In genomic region chr3:126975409-126975808, GRCm38 (mm10) we compare ENCODE assay signal across 17 mouse cellular contexts.
"Had no signal": no experiment of that assay in that cellular context is flagged by ENCODE, and none has a peak within 500 bp of the region (broad histone marks: within the 10 kb centered on the region; RNA-seq: fewer than 3 reads in every experiment).

No protein-coding gene starts in this region.

- H3K4me2 ChIP-seq: limb, embryonic 12.5 days; liver, embryonic 13.5 days; lung, embryonic 15.5 days; midbrain, embryonic 11.5 days; midbrain, embryonic 15.5 days; neural tube, embryonic 15.5 days had no signal

- H3K27ac ChIP-seq: layer of hippocampus, adult 2 months; limb, embryonic 12.5 days; liver, embryonic 13.5 days; lung, embryonic 15.5 days; macrophage; midbrain, embryonic 15.5 days; neural tube, embryonic 15.5 days had no signal

- DNase-seq: kidney, adult 8-10 months; liver; liver, embryonic 13.5 days; liver, postnatal 0 days; lung, postnatal 14 days; right cerebral cortex, adult 18-20 months; right cerebral cortex, postnatal 25 days; thymus, postnatal 36 days had no signal

- H3K9me3 ChIP-seq: limb, embryonic 12.5 days; liver, embryonic 13.5 days; lung, embryonic 15.5 days; midbrain, embryonic 15.5 days; neural tube, embryonic 15.5 days had no signal

- H3K9ac ChIP-seq: limb, embryonic 12.5 days; liver, embryonic 13.5 days; liver, postnatal 0 days; lung, embryonic 15.5 days; midbrain, embryonic 15.5 days; neural tube, embryonic 15.5 days had no signal

- H3K4me1 ChIP-seq: limb, embryonic 12.5 days; liver, embryonic 13.5 days; lung, embryonic 15.5 days; megakaryocyte, embryonic 14.5 days; midbrain, embryonic 15.5 days had no signal

- H3K27me3 ChIP-seq: limb, embryonic 12.5 days; liver, embryonic 13.5 days; lung, embryonic 15.5 days; megakaryocyte, embryonic 14.5 days; midbrain, embryonic 15.5 days; neural tube, embryonic 15.5 days had no signal

- H3K4me3 ChIP-seq: layer of hippocampus, adult 2 months; limb, embryonic 12.5 days; liver, embryonic 13.5 days; lung, embryonic 15.5 days; megakaryocyte, embryonic 14.5 days; midbrain, embryonic 15.5 days; neural tube, embryonic 15.5 days had no signal

- ATAC-seq: inflammation-experienced regulatory T-cells, adult 6 months; liver, postnatal 0 days; midbrain, embryonic 15.5 days had no signal

- H3K36me3 ChIP-seq: limb, embryonic 12.5 days; liver, embryonic 13.5 days; lung, embryonic 15.5 days had no signal
